Mouse (Mus musculus) cerebral cortex, adult 2 months (tissue): ENCODE data around the gene Gstm4.

Source experiments
- WGBS: fragments of 180-500 bp; shearing (Covaris S2); methylation state at CpG from one replicate; pipeline ENCODE4 v1.1.7; 2018; 5-methylcytosine and 5-hydroxymethylcytosine counted together

The Gstm4 gene

DNA sequence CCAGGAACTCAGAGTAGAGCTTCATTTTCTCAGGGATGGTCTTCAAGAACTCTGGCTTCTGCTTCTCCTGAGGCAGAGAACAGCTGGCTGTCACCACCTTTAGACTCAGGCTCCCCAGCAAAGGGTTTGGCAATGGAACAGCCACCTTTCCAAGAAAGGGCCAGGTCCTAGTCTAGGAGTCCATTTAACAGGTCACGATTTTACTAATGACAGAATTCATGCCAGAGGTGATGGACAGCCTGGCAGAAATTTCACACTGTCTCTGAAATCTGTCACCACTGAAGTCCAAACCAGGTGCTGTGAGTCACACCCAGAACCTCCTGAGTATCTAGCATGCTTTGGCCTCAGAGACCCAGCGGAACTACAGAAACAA, 29.7 kb downstream of the Gstm4 start:
- 90% methylated on average over 2 of the region's 2 CpGs for WGBS

DNA sequence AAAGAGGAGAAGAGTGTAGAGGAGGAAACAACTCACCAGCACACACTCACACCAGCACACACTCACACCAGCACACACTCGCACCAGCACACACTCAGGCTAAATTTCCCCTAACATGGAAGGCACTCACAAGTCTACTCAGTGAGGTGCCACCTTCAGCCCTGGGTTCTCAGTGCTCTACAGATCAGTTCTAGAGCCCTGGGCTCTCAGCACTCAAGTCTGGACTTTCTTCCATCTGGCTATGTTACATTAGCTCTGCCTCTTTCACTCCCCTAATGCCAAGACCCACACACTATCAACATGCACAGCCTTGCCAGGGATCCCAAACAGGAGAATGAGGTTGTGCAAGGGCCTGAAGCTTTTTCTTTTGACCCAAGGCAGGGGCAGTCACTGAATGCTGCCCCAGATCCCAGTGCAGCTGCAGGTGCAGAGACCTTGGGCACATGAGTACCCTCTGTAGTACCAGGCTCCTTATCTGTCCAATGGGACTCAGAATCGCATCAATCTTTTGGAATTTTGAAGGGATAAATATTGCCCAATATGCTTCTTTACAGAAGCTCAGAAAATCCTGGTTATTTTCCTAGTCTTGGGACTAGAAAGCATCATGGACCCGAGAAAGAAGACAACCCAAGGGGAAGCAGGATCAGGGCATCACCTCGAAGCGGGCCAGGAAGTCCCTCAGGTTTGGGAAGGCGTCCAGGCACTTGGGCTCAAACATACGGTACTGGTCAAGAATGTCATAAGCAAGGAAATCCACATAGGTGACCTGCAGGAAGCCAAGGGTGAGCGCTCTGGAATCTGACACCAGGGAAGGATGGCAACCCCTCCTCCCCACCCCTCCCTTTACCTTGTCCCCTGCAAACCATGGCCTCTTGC, 30.4 kb downstream of the Gstm4 start:
- 85% methylated on average over 8 of the region's 8 CpGs for WGBS

DNA sequence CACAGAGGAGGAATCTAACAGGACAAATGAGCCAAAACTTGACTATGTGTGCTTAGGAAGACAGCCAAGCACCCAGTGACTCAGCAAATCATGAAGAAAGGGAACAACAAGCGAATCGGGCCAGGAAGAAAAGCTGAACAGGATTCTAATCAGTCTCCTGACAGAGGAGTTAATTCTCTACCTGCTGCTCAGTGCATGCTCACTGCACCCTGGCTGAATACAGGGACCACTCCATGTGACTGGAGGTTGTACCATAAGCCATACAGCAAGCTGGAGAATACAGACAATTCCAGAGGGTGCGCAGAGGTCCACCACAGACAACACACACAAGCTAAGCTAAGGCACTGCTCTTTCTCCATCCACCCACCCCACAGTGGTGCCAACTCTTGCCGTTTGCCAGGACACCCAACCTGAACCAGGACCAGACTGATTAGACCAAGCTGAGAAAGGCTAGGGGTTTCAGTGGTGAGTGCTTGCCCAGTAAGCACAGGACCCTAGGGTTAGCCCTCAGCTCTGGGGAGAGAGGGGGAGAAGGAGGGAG, 31.3 kb downstream of the Gstm4 start:
- 30% methylated on average over 4 of the region's 4 CpGs for WGBS

DNA sequence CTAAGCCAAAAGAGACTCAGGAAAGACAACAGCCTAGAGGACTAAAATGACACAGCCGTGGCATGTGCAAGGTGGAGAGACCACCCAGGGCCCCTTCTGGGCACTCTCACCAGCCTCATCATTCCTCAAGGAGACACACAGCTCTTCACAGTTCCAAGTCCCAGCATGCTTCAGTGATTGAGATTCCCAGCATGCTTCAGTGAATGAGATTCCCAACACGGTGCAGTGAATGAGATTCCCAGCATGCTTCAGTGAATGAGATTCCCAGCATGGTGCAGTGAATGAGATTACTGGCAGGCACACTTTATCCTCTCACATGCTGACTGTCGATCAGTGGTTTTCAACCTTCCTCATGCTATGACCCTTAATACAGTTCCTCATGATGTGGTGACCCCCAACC, 33.1 kb downstream of the Gstm4 start:
- WGBS = 59% methylated on average over 3 of the region's 3 CpGs

DNA sequence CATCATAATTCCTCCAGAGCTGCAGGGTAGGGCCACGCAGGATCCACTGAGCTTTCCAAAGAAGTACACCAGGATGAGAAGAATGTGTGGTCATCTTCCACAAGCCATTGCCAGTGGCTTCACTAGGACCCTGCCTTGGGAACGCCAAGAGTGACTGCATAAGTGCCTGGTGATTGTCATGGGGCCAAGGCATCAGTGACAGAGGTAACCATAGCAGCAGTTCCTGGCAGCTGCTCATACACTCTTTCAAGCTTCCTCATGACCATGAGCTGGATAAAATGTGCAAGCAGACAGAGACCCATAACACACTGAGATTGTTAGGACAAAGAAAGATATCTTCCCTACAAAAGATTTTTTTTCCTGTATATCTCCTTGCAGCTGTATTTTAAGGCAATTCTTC, 34.4 kb downstream of the Gstm4 start:
- 49% methylated on average over 2 of the region's 2 CpGs for whole genome bisulfite sequencing

DNA sequence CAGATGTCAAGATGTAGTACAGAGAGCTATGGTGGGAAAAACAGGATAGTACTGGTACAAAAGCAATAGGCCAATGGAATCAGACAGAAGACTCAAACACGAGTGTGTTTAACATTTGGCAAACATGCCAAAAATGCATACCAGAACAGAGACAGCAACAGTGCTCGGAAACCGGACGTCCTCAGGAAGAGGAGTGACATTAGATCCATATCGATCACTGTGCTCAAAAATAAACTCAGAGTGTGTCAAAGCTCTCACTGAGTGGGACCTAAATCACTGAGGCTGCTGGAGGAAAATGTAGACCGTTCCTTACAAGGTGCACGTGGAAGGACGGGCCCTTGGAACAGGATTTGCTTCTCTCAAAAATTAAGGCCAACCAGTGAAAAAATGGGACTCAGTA, 42.7 kb downstream of the Gstm4 start:
- 79% methylated on average over 8 of the region's 8 CpGs for WGBS

DNA sequence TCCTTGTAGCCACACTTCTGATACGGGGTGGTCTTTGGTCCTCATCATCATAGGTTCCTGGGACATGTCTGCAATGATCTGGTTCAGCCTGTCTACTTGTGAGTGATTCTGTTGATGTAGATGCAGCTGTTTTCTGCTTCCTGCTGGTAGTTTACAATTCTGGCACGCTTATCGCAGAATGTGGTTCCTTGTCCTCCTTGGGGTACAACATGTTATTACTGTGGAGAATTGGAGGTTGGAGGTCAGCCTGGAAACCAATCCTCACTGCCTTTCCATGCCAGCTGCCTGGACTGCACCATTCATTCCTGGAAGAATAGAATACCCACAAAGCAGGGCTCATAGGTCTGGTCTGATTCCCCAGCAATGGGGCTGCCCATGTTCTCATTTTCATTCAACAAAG, 45.2 kb downstream of the Gstm4 start:
- WGBS = 90% methylated on average over 3 of the region's 3 CpGs

DNA sequence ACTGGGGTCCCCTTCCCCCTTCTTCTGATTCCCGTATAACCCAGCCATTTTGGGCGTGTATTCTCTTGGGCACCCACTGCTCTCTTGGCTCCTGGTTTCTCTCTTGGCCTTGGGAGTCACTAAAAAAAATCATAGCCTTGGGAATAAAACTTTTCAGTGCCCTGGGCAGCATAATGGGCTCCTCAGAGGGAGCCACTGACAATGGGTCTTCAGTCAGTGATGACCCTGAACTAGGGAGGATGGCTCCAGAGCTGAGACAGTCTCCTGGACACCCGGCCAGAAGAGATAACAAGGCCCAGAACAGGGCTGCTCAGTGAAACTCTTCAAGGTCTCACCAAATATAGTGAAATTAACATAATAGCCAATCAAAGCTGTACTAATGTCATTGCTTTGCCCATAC, 46.1 kb downstream of the Gstm4 start:
- 90% methylated on average over 3 of the region's 3 CpGs for WGBS

DNA sequence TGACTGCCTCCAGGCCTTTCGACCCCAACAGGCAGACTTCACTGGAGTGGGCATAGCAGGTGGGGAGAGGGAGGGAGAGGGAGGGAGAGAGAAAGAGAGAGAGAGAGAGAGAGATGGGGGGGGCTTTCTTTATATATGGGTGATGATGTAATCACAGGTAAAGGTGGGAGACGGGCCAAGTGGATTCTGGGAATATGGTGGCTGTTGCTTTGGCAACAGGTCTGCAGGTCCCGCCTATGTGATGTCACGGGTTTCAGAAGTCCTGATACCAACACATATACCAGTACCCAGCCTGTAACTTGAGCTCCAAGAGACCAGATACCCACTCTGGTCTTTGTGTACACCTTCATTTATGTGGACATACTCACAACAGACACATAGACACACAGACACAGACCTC, 48.1 kb downstream of the Gstm4 start:
- 89% methylated on average over 4 of the region's 4 CpGs for WGBS

DNA sequence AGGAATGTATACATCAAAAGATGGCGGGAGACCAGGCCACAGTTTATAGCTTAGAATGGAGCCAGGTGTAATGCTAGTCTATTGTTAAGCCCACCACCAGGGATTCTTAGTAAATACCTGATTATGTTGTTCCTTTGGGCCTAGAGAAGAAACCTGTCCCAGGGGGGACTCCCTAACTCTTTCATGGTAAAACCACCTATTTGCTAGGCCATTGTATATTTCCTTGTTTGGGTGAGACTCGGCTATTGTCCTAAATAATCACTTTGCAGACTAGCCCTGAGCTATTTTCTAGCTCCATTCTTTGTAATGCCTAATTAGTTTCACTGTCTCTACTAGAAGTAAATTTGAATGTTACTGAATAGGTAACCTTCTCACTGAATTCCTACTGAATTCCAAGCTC, 48.7 kb downstream of the Gstm4 start:
- WGBS = 90% methylated on average over 2 of the region's 2 CpGs
